Mouse (Mus musculus) skeletal muscle tissue, adult 2 months (tissue): ENCODE data around the gene Ipmk.
"Not testable (repeated sequence)": the region's sequence is repeated elsewhere in the genome, so short reads cannot be mapped to it uniquely, and the experiment has no call there.

Source experiments
- DNase-seq: peaks from one replicate; pipeline ENCODE4 v3.0.0-alpha.2; 2012; ENCODE audit warnings: low read depth, low spot score

The Ipmk gene

GRCm38 (mm10) chr10:71422047-71423037, 74.8 kb downstream of the Ipmk start:
- peak; percentile 9 for DNase-seq

GRCm38 (mm10) chr10:71426740-71427139, 79.2 kb downstream of the Ipmk start:
- DNase-seq, result no peak

GRCm38 (mm10) chr10:71427381-71427780, 79.8 kb downstream of the Ipmk start:
- DNase-seq, result no peak

- DNase-seq, result no peak
Measured at GRCm38 (mm10) chr10:71428246-71428864, 80.8 kb downstream of the Ipmk start.

- DNase-seq, result no peak
Measured at GRCm38 (mm10) chr10:71430661-71431060, 83.1 kb downstream of the Ipmk start.

GRCm38 (mm10) chr10:71443086-71443485, 95.5 kb downstream of the Ipmk start:
- no peak for DNase-seq

GRCm38 (mm10) chr10:71447661-71448060, 100.1 kb downstream of the Ipmk start:
- no peak for DNase-seq

- DNase-seq, result no peak
Measured at GRCm38 (mm10) chr10:71448284-71448683, 100.7 kb downstream of the Ipmk start.

GRCm38 (mm10) chr10:71455355-71455754, 107.8 kb downstream of the Ipmk start:
- no peak for DNase-seq

GRCm38 (mm10) chr10:71462371-71462770, 114.8 kb downstream of the Ipmk start:
- not testable (repeated sequence) for DNase-seq

GRCm38 (mm10) chr10:71464417-71464816, 116.9 kb downstream of the Ipmk start:
- DNase-seq, result no peak

GRCm38 (mm10) chr10:71468315-71468714, 120.8 kb downstream of the Ipmk start:
- no peak for DNase-seq

- no peak for DNase-seq
Measured at GRCm38 (mm10) chr10:71469751-71470150, 122.2 kb downstream of the Ipmk start.

GRCm38 (mm10) chr10:71472033-71472432, 124.5 kb downstream of the Ipmk start:
- DNase-seq, result no peak

GRCm38 (mm10) chr10:71473590-71473989, 126.0 kb downstream of the Ipmk start:
- DNase-seq, result no peak

- DNase-seq, result no peak
Measured at GRCm38 (mm10) chr10:71476471-71477080, 129.0 kb downstream of the Ipmk start.

GRCm38 (mm10) chr10:71477147-71477546, 129.6 kb downstream of the Ipmk start:
- DNase-seq, result no peak

GRCm38 (mm10) chr10:71479700-71480325, 132.2 kb downstream of the Ipmk start:
- peak; percentile 10 for DNase-seq
